Mouse (Mus musculus): ENCODE measurements around the gene Unc5b. TPM values are rescaled to one million over a fixed set of nuclear protein-coding genes. Genes with fewer than 3 reads are reported as not detected.

The Unc5b gene
- 0.41 and 0.48 TPM in 2 replicates for polyA plus RNA-seq (2012; rRNA removed)

DNA sequence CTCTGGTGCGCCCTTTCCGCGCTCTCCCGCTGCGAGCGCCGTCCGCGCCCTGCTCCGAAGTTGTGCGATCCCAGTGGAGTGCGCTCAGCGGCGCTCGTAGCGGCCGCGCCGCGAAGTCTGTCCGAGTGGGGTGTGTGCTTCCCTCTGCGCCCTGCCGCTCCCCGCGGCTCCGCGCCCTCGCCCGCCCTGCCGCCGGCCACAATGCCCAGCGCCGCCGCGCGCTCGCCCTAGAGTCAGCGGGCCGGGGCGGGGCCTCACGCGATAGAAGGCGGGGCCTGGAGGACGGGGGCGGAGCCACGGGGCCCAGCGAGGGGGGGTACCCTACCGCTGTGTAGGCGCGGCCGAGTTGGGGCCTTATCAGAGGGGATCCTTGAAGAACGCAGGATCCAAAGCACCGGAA, at the start of gene Unc5b:
Gene Unc5b, minus strand, starts transcription at position 203 of the 400 bp plus-strand sequence.

DNA sequence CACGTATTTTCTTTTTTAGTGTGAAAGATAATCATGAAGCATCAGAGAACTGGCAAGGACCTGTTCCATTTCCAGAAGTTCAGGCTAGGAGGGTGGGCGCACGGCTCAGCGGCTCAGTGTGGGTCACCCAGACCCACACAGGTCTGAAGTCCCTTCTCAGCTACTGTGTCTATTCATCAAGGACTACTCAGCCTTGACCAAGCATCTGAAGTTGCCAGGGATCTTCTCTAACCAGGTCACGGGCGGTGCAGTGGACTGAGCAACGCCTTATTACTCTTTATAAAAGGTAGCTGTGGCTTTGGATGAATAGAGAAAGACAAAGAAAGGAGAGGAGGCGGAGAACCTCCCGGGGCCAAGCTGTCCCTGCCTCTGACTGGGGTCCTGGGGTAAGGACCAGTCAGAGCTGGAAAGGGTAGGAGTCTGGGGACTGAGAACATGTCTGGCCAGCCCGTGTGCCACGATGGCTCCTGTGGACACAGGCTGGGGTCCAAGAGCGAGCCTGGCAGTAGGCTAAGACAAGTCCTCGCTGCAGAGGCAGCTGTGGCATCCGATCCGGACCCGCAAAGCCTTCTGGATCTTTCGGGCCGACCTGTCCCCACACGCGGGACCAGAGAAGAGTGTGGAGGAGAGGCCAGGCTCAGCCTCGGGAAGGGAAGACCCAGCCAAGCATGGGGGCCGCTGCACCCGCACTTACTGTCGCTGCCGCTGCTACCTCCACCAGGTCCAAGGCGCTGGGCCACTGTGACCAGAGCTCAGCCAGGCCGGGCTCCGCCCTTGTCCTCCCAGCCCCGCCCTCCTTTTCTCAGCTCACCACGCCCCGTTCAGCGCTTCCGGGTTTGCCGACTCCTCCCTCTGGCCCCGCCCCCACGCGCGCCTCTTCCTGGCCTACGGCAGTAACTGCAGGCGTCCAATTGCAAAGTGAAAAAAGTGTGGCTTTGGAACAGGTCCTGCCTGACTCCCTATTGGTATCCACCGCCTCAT, 79.1 kb downstream of the Unc5b start, which contains the start of gene Slc29a3:
Gene Slc29a3, minus strand, starts transcription at position 755 of the 981 bp plus-strand sequence.

Other genes starting within 250 kb of the Unc5b start
- gene Cdh23, start 135.1 kb downstream of the Unc5b start, polyA plus RNA-seq (2012; rRNA removed) = under 0.01 and 0.01 TPM in 2 replicates
- gene Slc29a3, start 78.8 kb downstream of the Unc5b start, polyA plus RNA-seq (2012; rRNA removed) = 1.5 and 1.7 TPM in 2 replicates

Measured in liver, embryonic 14 days (tissue).